Comparison of ENCODE assay signal across 8 mouse cellular contexts in the genomic region with DNA sequence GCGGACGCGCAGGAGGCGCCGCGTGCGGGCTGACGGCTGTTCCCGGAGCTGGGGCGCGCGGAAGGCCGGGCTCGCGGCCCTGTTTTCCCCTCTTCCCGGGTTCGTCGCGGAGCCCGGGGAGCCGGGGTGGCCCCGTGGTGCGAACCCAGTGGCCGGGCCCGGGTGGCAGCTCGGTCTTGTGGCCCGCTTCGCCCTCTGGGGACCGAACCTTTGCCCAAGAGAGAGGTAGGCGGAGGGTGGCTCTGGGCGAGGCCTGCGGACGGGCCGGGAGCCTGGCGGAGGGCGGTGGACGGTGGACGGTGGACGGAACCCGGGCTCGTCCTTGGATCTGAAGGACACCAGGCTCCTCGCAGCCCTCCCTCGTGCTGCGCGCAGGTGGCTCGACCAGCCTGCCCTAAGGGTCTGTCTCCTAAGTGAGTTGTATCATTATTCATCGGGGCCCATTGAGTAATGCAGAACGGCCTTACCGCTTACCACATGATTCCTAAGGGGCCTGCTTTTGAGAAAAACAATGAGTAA. TPM values are rescaled to one million over a fixed set of nuclear protein-coding genes. Genes with fewer than 3 reads are reported as not detected.
DNase-seq lines count a peak whose midpoint lies in the region; ATAC-seq and TF ChIP-seq lines count a peak whose summit lies in the region.

No protein-coding gene starts in this region.

- no peaks in the 10 kb centered on the region for H3K9me3 ChIP-seq in limb, embryonic 14.5 days (ENCODE audit: control insufficient read depth, low read length)

- no peak for TF ChIP-seq POLR2A in kidney, adult 2 months (IDR thresholded peaks at IDR 0.05; ENCODE audit: low read depth, low read length)
- no peak for TF ChIP-seq POLR2A in limb, embryonic 14.5 days (IDR thresholded peaks at IDR 0.05; ENCODE audit: borderline replicate concordance, extremely low read depth, insufficient read depth, insufficient read length)
- TF ChIP-seq POLR2A in small intestine, adult 2 months (IDR thresholded peaks at IDR 0.05; ENCODE audit: low read depth, low read length) = no peak

- under 1% methylated on average over 49 of the region's 49 CpGs for WGBS in kidney, adult 2 months
- WGBS in limb, embryonic 14.5 days = 1% methylated on average over 23 of the region's 49 CpGs
- WGBS in small intestine, adult 2 months = under 1% methylated on average over 47 of the region's 49 CpGs

- H3K27me3 ChIP-seq in kidney, adult 2 months (replicated peaks; ENCODE audit: control insufficient read depth, insufficient read depth, low read length) = no peaks in the 10 kb centered on the region
- no peaks in the 10 kb centered on the region for H3K27me3 ChIP-seq in limb, embryonic 14.5 days (ENCODE audit: control insufficient read depth, insufficient read depth, low read length)
- no peaks in the 10 kb centered on the region for H3K27me3 ChIP-seq in small intestine, adult 2 months (ENCODE audit: control insufficient read depth, insufficient read depth, low read length)

- H3K9ac ChIP-seq in limb, embryonic 14.5 days (ENCODE audit: low read depth, low read length, severe bottlenecking) = peak overlapping the region; percentile 94

- peak overlapping the region; percentile 56 for H3K4me2 ChIP-seq in limb, embryonic 14.5 days (replicated peaks; ENCODE audit: low read depth, low read length, severe bottlenecking)

- peak overlapping the region; percentile 75 for H3K4me3 ChIP-seq in kidney, adult 2 months (ENCODE audit: insufficient read depth, low read depth, low read length)
- peak overlapping the region; percentile 90 for H3K4me3 ChIP-seq in limb, embryonic 14.5 days (replicated peaks; ENCODE audit: low read length)
- peak overlapping the region; percentile 86 for H3K4me3 ChIP-seq in small intestine, adult 2 months (ENCODE audit: low read depth, low read length)

- ATAC-seq in erythroblast, adult 5-6 weeks (replicated peaks; ENCODE audit: low FRiP score, poor library complexity, severe bottlenecking) = peak; percentile 54
- peak; percentile 28 for ATAC-seq in limb, embryonic 14.5 days (ENCODE audit: low FRiP score, low read depth)

- TF ChIP-seq CTCF in kidney, adult 2 months (conservative IDR thresholded peaks at IDR 0.05; ENCODE audit: insufficient read depth, insufficient read length, low read depth, low read length) = no peak
- no peak for TF ChIP-seq CTCF in small intestine, adult 2 months (IDR thresholded peaks at IDR 0.05; ENCODE audit: extremely low read depth, insufficient read length, insufficient replicate concordance, low read depth, low read length)

- peaks cover 7% of the 10 kb centered on the region; the same call in 1 of the 2 replicates for H3K36me3 ChIP-seq in kidney, adult 2 months (ENCODE audit: control insufficient read depth, insufficient read depth, low read length)
- H3K36me3 ChIP-seq in limb, embryonic 14.5 days (ENCODE audit: control insufficient read depth, insufficient read depth, low read length) = peaks cover 36% of the 10 kb centered on the region
- peaks cover 30% of the 10 kb centered on the region for H3K36me3 ChIP-seq in small intestine, adult 2 months (ENCODE audit: control insufficient read depth, insufficient read depth, low read length)

- peak overlapping the region; percentile 55 for H3K27ac ChIP-seq in kidney, adult 2 months (ENCODE audit: insufficient read depth, low read depth, low read length)
- peak overlapping the region; percentile 84 for H3K27ac ChIP-seq in limb, embryonic 14.5 days (replicated peaks; ENCODE audit: low read depth, low read length)
- peak overlapping the region; percentile 85 for H3K27ac ChIP-seq in small intestine, adult 2 months (ENCODE audit: insufficient read depth, low read depth, low read length)

- peaks cover 9% of the 10 kb centered on the region; the same call in 1 of the 2 replicates for H3K4me1 ChIP-seq in kidney, adult 2 months (ENCODE audit: control insufficient read depth, insufficient read depth, low read length)
- peaks cover 10% of the 10 kb centered on the region for H3K4me1 ChIP-seq in limb, embryonic 14.5 days (ENCODE audit: control insufficient read depth, insufficient read depth, low read length)
- no peaks in the 10 kb centered on the region; the same call in 1 of the 2 replicates for H3K4me1 ChIP-seq in small intestine, adult 2 months (ENCODE audit: control insufficient read depth, insufficient read depth, insufficient read length, low read length)

- DNase-seq in kidney, adult 2 months = no peak
- DNase-seq in kidney, postnatal 10 days = no peak
- peak; percentile 78 for DNase-seq in NIH3T3 (ENCODE audit: low read depth)
- no peak for DNase-seq in limb, embryonic 14.5 days (ENCODE audit: low spot score)
- DNase-seq in yolk sac, embryonic 10.5 days (ENCODE audit: low spot score) = no peak
- no peak for DNase-seq in cerebellum, postnatal 25 days

RNA-seq across cellular contexts. Expression of a gene that starts 0.4 kb away (rescaled TPM):
- 15.5 and 18.4 TPM in 2 replicates for polyA plus RNA-seq in kidney, adult 2 months (2012; rRNA removed)
- total RNA-seq in erythroblast, adult 5-6 weeks (2015; ENCODE audit: low replicate concordance) = 24.8 and 33.9 TPM in 2 replicates
- total RNA-seq in erythroblast, adult 5-6 weeks (2017; ENCODE audit: low replicate concordance) = 36.8 and 44.6 TPM in 2 replicates
- polyA plus RNA-seq in limb, embryonic 14.5 days (2012; rRNA removed) = 16.6 and 18.5 TPM in 2 replicates
- polyA plus RNA-seq in limb, embryonic 14.5 days (2014; fragmentation: Nextera tagmentation; extraction: Ambion mirVana) = 36.8 and 38.1 TPM in 2 replicates
- polyA plus RNA-seq in small intestine, adult 2 months (2012; rRNA removed) = 3.2 and 8.6 TPM in 2 replicates

RNA-seq across cellular contexts. Expression of a gene that starts 27.6 kb away (rescaled TPM):
- 5.8 and 6.2 TPM in 2 replicates for polyA plus RNA-seq in kidney, adult 2 months (2012; rRNA removed)
- total RNA-seq in erythroblast, adult 5-6 weeks (2015; ENCODE audit: low replicate concordance) = 4.4 TPM in 1 of 2 replicates, not detected in the other
- total RNA-seq in erythroblast, adult 5-6 weeks (2017; ENCODE audit: low replicate concordance) = 3.9 and 8.9 TPM in 2 replicates
- 8.5 and 9.2 TPM in 2 replicates for polyA plus RNA-seq in limb, embryonic 14.5 days (2012; rRNA removed)
- polyA plus RNA-seq in limb, embryonic 14.5 days (2014; fragmentation: Nextera tagmentation; extraction: Ambion mirVana) = 14.3 and 15.2 TPM in 2 replicates
- polyA plus RNA-seq in small intestine, adult 2 months (2012; rRNA removed) = 1.8 and 3.9 TPM in 2 replicates

RNA-seq across cellular contexts. Expression of a gene that starts 30.3 kb away (rescaled TPM):
- polyA plus RNA-seq in kidney, adult 2 months (2012; rRNA removed) = 3.8 and 3.9 TPM in 2 replicates
- total RNA-seq in erythroblast, adult 5-6 weeks (2015; ENCODE audit: low replicate concordance) = 10.6 and 12.3 TPM in 2 replicates
- total RNA-seq in erythroblast, adult 5-6 weeks (2017; ENCODE audit: low replicate concordance) = 38.9 and 39.4 TPM in 2 replicates
- 3.3 and 4.0 TPM in 2 replicates for polyA plus RNA-seq in limb, embryonic 14.5 days (2012; rRNA removed)
- 9.1 and 9.7 TPM in 2 replicates for polyA plus RNA-seq in limb, embryonic 14.5 days (2014; fragmentation: Nextera tagmentation; extraction: Ambion mirVana)
- polyA plus RNA-seq in small intestine, adult 2 months (2012; rRNA removed) = 1.5 and 2.9 TPM in 2 replicates

RNA-seq across cellular contexts. Expression of a gene that starts 40.1 kb away (rescaled TPM):
- polyA plus RNA-seq in kidney, adult 2 months (2012; rRNA removed) = 346 and 489 TPM in 2 replicates
- total RNA-seq in erythroblast, adult 5-6 weeks (2015; ENCODE audit: low replicate concordance) = 78.0 and 168 TPM in 2 replicates
- total RNA-seq in erythroblast, adult 5-6 weeks (2017; ENCODE audit: low replicate concordance) = 43.4 and 55.3 TPM in 2 replicates
- polyA plus RNA-seq in limb, embryonic 14.5 days (2012; rRNA removed) = 187 and 284 TPM in 2 replicates
- 519 and 568 TPM in 2 replicates for polyA plus RNA-seq in limb, embryonic 14.5 days (2014; fragmentation: Nextera tagmentation; extraction: Ambion mirVana)
- 99.9 and 140 TPM in 2 replicates for polyA plus RNA-seq in small intestine, adult 2 months (2012; rRNA removed)

RNA-seq across cellular contexts. Expression of a gene that starts 48.3 kb away (rescaled TPM):
- 11.0 and 12.5 TPM in 2 replicates for polyA plus RNA-seq in kidney, adult 2 months (2012; rRNA removed)
- 0.63 and 1.7 TPM in 2 replicates for total RNA-seq in erythroblast, adult 5-6 weeks (2015; ENCODE audit: low replicate concordance)
- 2.4 TPM in 1 of 2 replicates, not detected in the other for total RNA-seq in erythroblast, adult 5-6 weeks (2017; ENCODE audit: low replicate concordance)
- 18.0 and 18.2 TPM in 2 replicates for polyA plus RNA-seq in limb, embryonic 14.5 days (2012; rRNA removed)
- polyA plus RNA-seq in limb, embryonic 14.5 days (2014; fragmentation: Nextera tagmentation; extraction: Ambion mirVana) = 0.66 and 0.88 TPM in 2 replicates
- 7.9 and 16.4 TPM in 2 replicates for polyA plus RNA-seq in small intestine, adult 2 months (2012; rRNA removed)
